Mouse (Mus musculus): ENCODE measurements around the gene Rap2a. TPM values are rescaled to one million over a fixed set of nuclear protein-coding genes. Genes with fewer than 3 reads are reported as not detected.

Gene Rap2a
- 17.6 and 18.0 TPM in 2 replicates for polyA plus RNA-seq (2015; fragmentation: Nextera tagmentation; extraction: Ambion mirVana)

DNA sequence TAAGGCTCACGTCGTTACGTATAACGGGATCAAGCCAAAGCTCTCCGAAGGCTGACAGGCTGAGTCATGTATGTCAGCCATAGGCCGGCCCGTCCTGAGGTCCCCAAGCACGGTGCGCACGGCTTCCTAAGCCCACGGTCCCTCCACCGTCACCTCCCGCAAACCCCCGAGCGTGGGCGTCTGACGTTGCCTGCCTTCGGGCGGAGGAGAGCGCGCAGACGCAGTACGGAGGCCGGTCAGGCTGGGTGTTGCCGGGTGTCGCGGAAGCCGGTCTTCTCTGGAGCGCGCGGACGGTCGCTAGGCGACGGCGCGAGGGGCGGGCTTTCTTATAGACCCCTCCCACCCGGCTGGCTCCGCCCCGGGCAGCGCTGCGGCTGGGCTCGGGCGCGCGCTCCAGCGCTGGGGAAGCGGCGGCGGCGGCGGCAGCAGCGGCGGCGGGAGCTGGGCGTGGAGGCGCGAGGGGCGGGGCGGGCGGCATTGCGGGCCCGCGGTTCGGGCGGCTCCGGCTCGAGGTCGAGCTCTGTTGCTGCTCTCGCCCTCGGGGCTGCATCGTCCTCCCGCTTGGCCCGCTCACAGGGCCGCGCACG lies at the start of gene Rap2a:
Gene Rap2a (plus strand): TSS at position 463 of the 587 bp plus-strand sequence.
- peak; percentile 92 for ATAC-seq (ENCODE audit: insufficient number of reproducible peaks, low FRiP score, low TSS enrichment, low read depth)
- WGBS: under 1% methylated on average over 50 of the region's 78 CpGs
- no peaks in the 10 kb centered on the region for H3K27me3 ChIP-seq
- H3K4me1 ChIP-seq: peaks cover 13% of the 10 kb centered on the region
- peaks cover 5% of the 10 kb centered on the region; the same call in 1 of the 2 replicates for H3K36me3 ChIP-seq
- no peaks in the 10 kb centered on the region; the same call in 1 of the 2 replicates for H3K9me3 ChIP-seq (replicated peaks)
- H3K4me3 ChIP-seq (replicated peaks): peak within 1 kb of the TSS; percentile 88
- peak within 1 kb of the TSS; percentile 76 for H3K4me2 ChIP-seq (replicated peaks)
- H3K27ac ChIP-seq (replicated peaks): peak within 1 kb of the TSS; percentile 98
- peak within 1 kb of the TSS; percentile 81 for H3K9ac ChIP-seq

DNA sequence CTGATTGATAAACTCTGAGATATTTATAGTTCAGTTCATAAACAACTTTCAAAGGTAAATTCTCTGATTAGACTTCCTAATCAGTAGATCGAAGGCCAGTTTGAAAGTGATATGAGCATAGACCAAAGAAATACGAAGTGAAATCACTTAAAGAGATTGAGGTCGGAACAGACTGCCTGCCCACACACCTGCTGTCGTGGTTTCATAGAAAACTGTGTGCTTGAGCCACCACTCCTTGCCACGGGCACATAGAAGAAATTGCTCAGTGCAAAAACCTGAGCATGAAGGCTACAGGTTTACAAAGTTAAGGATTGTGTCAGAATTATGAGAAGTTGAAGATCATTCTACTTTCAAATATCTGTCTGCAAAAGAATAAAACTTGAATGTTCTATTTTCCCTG lies 49.7 kb upstream of the Rap2a start:
- no peaks in the 10 kb centered on the region for H3K27me3 ChIP-seq

DNA sequence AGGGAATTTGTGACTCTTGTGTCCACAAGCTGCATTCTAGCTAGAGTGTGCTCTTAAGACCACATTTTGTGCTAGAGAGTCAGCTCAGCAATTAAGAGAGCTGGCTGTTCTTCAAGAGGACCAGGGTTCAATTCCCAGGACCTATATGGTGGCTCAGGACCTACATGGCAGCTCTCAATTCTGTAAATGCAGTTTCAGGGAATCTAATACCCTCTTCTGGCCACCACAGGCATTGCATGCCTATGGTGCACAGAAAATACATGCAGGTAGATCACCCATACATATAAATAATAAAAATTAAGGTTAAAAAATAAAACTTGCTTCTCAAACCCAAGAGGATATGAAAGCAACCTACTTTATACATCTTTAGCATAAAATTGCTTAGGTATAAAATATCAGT lies 45.5 kb upstream of the Rap2a start:
- Histone ChIP-seq H3K4me1 (peaks cover 5% of the 10 kb centered on the region; the same call in 1 of the 2 replicates), H3K36me3 (peaks cover 29% of the 10 kb centered on the region), H3K4me2 (replicated peaks) (no peak overlapping the region), H3K27me3 (no peaks in the 10 kb centered on the region), H3K9ac (no peak overlapping the region), H3K9me3 (replicated peaks) (no peaks in the 10 kb centered on the region), H3K4me3 (replicated peaks) (no peak overlapping the region), H3K27ac (replicated peaks) (no peak overlapping the region)
- ATAC-seq (ENCODE audit: insufficient number of reproducible peaks, low FRiP score, low TSS enrichment, low read depth): no peak

More for the DNA sequence above, 49.7 kb upstream of the Rap2a start:
- no peak overlapping the region for H3K27ac ChIP-seq (replicated peaks)
- no peak overlapping the region for H3K4me3 ChIP-seq (replicated peaks)
- WGBS: 87% methylated on average over 5 of the region's 5 CpGs
- no peak for ATAC-seq (ENCODE audit: insufficient number of reproducible peaks, low FRiP score, low TSS enrichment, low read depth)
- no peaks in the 10 kb centered on the region for H3K4me1 ChIP-seq
- peaks cover 54% of the 10 kb centered on the region for H3K36me3 ChIP-seq
- H3K9ac ChIP-seq: no peak overlapping the region
- H3K9me3 ChIP-seq (replicated peaks): 0 out of 2 replicates have a peak, but pooled peaks cover 9% of the 10 kb centered on the region
- H3K4me2 ChIP-seq (replicated peaks): no peak overlapping the region

DNA sequence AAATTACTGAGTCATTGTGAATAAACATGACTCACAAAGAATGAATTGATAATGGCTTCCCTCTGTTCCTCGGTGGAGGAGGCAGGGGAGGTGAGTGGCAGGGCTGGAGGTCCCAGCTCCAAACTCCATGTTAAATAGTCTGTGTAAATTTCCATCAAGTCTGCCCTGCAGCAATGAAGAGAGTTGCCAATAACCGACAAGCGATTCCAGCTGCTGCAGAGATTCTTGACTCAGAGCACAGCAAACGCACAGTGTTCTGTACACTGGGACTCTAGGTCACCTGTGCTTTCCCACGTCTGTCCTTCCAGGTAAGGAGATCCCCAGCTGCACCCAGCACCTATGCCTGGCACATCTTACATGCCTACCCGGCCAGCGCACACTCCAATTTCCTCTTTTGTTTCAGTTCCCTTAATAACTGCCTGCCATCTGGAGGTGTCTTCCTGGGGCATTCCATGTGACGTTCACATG lies 44.3 kb upstream of the Rap2a start:
- H3K9ac ChIP-seq: no peak overlapping the region
- no peaks in the 10 kb centered on the region for H3K9me3 ChIP-seq (replicated peaks)
- H3K4me3 ChIP-seq (replicated peaks): no peak overlapping the region
- WGBS: 31% methylated on average over 8 of the region's 8 CpGs
- no peak overlapping the region for H3K4me2 ChIP-seq (replicated peaks)
- H3K36me3 ChIP-seq: peaks cover 25% of the 10 kb centered on the region
- H3K27me3 ChIP-seq: no peaks in the 10 kb centered on the region
- peaks cover 5% of the 10 kb centered on the region; the same call in 1 of the 2 replicates for H3K4me1 ChIP-seq
- peak; percentile 40; the same call in 1 of the 2 replicates for ATAC-seq (ENCODE audit: insufficient number of reproducible peaks, low FRiP score, low TSS enrichment, low read depth)
- peak overlapping the region; percentile 76 for H3K27ac ChIP-seq (replicated peaks)

DNA sequence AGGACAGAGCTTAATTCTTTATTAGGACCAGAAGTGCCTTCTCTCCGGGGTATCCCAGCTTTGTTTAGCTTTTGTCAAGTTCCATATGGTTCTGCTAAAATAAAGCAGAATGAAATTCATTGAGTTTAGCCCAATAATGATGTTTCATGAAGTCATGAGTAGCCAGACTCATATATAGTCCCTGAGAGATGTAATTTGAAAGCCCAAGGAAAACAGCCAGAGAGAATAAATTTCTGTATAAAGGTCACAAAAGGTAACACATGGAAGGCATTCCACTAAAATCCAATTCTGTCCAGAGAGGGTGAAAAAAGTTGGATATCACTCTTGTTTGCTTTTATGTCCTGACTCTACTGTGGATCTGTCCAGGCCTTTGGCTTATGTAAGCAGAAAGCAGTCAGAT lies 43.4 kb upstream of the Rap2a start:
- Histone ChIP-seq H3K9me3 (replicated peaks) (no peaks in the 10 kb centered on the region), H3K36me3 (peaks cover 17% of the 10 kb centered on the region), H3K27ac (replicated peaks) (peak overlapping the region; percentile 48), H3K4me2 (replicated peaks) (no peak overlapping the region), H3K9ac (no peak overlapping the region), H3K4me3 (replicated peaks) (no peak overlapping the region), H3K4me1 (peaks cover 5% of the 10 kb centered on the region; the same call in 1 of the 2 replicates), H3K27me3 (no peaks in the 10 kb centered on the region)
- WGBS: 43% methylated on average over 1 of the region's 1 CpGs
- no peak for ATAC-seq (ENCODE audit: insufficient number of reproducible peaks, low FRiP score, low TSS enrichment, low read depth)

DNA sequence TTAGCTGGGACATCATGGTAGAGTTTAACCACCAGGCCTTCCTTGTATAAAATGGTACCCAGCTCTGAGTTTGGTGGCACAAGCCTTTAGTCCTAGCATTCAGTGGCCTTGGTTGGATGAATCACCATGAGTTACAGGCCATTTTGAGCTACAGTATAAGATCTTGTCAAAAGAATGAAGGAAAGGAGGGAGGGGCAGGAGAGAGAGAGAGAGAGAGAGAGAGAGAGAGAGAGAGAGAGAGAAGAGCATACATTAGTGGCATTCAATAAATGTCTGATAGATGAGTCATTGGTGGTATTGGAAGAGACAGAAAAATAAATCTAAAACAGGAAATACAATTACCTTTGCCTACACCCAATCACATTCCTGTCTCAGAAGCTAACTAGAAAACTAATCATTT lies 37.5 kb upstream of the Rap2a start:
- no peaks in the 10 kb centered on the region for H3K4me1 ChIP-seq
- no peak for ATAC-seq (ENCODE audit: insufficient number of reproducible peaks, low FRiP score, low TSS enrichment, low read depth)
- H3K4me3 ChIP-seq (replicated peaks): no peak overlapping the region
- H3K9ac ChIP-seq: no peak overlapping the region
- no peak overlapping the region for H3K27ac ChIP-seq (replicated peaks)
- H3K4me2 ChIP-seq (replicated peaks): no peak overlapping the region
- H3K36me3 ChIP-seq: peaks cover 5% of the 10 kb centered on the region
- no peaks in the 10 kb centered on the region for H3K27me3 ChIP-seq
- no peaks in the 10 kb centered on the region for H3K9me3 ChIP-seq (replicated peaks)

DNA sequence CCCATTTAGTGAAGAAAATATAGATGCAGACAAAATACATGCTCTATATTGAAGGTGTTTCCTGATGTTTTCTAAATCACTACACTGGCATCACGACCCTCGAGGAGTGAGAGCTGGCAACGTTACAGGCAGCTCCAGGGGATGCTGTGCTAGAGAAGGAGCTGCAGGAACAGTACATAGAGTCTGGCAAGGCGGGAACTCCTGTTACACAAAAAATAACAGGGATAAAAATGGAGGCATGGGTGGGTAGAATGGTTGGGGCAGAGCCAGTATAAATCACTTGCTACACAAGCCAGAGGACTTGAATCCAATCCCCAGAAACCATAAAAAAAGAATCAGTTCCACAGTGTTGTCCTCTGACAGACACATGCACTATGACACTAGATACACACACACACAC lies 37.0 kb upstream of the Rap2a start:
- no peaks in the 10 kb centered on the region for H3K27me3 ChIP-seq
- H3K4me3 ChIP-seq (replicated peaks): no peak overlapping the region
- no peak overlapping the region for H3K9ac ChIP-seq
- no peaks in the 10 kb centered on the region for H3K4me1 ChIP-seq
- no peaks in the 10 kb centered on the region for H3K9me3 ChIP-seq (replicated peaks)
- peaks cover 4% of the 10 kb centered on the region; the same call in 1 of the 2 replicates for H3K36me3 ChIP-seq
- no peak overlapping the region for H3K4me2 ChIP-seq (replicated peaks)
- 70% methylated on average over 4 of the region's 4 CpGs for WGBS
- ATAC-seq (ENCODE audit: insufficient number of reproducible peaks, low FRiP score, low TSS enrichment, low read depth): no peak
- H3K27ac ChIP-seq (replicated peaks): no peak overlapping the region

DNA sequence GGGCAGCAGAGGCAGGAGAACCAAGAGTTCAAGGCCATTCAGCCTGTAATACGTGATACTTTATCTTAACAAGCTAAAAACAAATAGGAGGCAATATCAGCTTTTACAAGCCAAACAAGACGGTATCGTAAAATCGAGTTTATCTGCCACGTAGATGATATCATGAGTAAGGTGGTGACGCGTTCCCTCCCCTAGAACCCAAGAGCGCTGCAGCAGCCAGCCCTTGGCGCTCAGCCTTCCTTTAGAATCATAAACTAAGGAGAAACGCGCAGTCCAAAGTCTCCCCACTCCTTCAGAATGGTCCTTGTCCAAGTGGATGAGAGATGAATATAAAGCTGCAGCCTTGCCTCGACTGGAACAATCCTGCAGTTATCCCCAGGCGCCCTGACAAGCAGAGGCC lies 36.4 kb upstream of the Rap2a start:
- no peak for ATAC-seq (ENCODE audit: insufficient number of reproducible peaks, low FRiP score, low TSS enrichment, low read depth)
- H3K9me3 ChIP-seq (replicated peaks): no peaks in the 10 kb centered on the region
- H3K36me3 ChIP-seq: peaks cover 3% of the 10 kb centered on the region; the same call in 1 of the 2 replicates
- no peaks in the 10 kb centered on the region for H3K27me3 ChIP-seq
- 80% methylated on average over 13 of the region's 13 CpGs for WGBS
- H3K9ac ChIP-seq: no peak overlapping the region
- H3K4me2 ChIP-seq (replicated peaks): no peak overlapping the region
- no peak overlapping the region for H3K4me3 ChIP-seq (replicated peaks)
- 0 out of 2 replicates have a peak overlapping the region, but pooled peaks have one; percentile 29 for H3K27ac ChIP-seq (replicated peaks)
- no peaks in the 10 kb centered on the region for H3K4me1 ChIP-seq

DNA sequence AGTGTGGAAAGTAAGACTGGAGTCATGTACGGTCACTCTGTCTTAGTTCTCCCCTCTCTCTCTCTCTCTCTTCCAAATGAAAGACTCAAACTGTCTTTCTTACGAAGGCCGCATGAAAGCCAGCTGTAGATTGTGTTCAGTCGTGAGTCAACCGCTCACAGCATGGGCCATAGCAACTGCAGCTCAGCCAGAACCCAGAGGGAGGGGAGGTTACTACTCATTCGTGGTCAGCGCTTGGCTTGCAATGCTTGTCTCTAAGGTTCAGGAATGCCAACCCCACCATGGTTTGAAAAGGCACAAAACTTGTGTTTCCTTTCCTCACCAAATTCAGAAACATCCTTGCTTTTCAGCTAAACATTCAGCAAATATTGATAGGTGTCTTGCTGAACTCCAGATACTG lies 24.0 kb upstream of the Rap2a start:
- no peaks in the 10 kb centered on the region for H3K36me3 ChIP-seq
- H3K27ac ChIP-seq (replicated peaks): no peak overlapping the region
- no peaks in the 10 kb centered on the region for H3K27me3 ChIP-seq
- ATAC-seq (ENCODE audit: insufficient number of reproducible peaks, low FRiP score, low TSS enrichment, low read depth): no peak
- 78% methylated on average over 7 of the region's 7 CpGs for WGBS
- no peak overlapping the region for H3K9ac ChIP-seq
- H3K4me1 ChIP-seq: no peaks in the 10 kb centered on the region
- H3K4me2 ChIP-seq (replicated peaks): no peak overlapping the region
- no peaks in the 10 kb centered on the region for H3K9me3 ChIP-seq (replicated peaks)
- H3K4me3 ChIP-seq (replicated peaks): no peak overlapping the region

DNA sequence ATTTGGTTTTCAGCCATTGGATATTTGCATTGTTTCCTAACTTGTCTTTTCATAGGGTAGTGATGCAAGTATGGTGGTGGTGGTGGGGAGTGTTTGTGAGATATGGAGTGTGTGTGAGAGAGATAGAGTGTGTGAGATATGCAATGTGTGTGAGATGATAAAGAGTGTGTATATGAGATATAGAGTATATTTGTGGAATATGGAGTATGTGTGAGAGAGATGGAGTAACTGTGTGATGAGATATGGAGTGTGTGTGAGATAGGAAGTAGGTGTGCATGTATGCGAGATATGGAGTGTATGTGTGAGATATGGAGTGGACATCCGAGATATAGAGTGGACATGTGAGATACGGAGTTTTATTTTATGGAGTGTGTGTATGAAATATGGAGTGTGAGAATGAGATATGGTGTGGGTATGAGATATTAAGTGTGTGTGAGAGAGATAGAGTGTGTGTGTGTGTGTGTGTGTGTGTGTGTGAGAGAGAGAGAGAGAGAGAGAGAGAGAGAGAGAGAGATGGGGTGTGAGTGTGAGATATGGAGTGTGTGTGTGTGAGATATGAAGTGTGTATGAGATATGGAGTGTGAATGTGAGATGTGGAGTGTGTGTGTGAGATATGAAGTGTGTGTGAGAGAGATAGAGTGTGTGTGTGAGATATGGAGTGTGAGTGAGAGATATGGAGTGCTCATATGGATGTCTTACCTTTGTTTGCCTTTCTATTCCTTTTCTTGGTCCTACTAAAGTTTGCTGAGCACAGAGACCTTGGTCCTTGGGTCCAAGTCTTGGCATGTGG lies 14.1 kb upstream of the Rap2a start:
- Histone ChIP-seq H3K9ac (no peak overlapping the region), H3K9me3 (replicated peaks) (no peaks in the 10 kb centered on the region), H3K4me2 (replicated peaks) (no peak overlapping the region), H3K4me3 (replicated peaks) (no peak overlapping the region), H3K27me3 (no peaks in the 10 kb centered on the region), H3K27ac (replicated peaks) (no peak overlapping the region), H3K4me1 (no peaks in the 10 kb centered on the region), H3K36me3 (no peaks in the 10 kb centered on the region)
- ATAC-seq (ENCODE audit: insufficient number of reproducible peaks, low FRiP score, low TSS enrichment, low read depth): no peak
- 96% methylated on average over 3 of the region's 3 CpGs for WGBS

DNA sequence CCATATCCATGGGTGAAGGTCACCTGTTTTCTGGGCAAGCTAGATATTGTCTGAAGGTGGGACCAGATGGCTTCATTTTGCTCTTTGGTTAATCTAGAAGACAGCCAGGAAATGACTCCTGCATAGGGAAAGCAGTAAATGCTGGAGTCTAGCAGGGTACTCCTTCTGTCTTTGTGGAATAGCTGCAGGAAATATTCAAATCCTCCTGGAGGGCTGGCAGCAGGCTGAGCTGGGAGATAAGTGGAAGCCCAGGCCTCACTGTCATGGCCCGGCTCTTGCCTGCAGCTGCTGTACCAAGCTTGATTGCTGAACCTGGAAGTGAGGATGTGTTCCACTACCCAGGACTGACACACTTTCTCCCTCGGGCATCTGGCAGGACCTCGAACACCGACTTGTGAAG lies 11.4 kb upstream of the Rap2a start:
- H3K9me3 ChIP-seq (replicated peaks): no peaks in the 10 kb centered on the region
- H3K27ac ChIP-seq (replicated peaks): no peak overlapping the region
- H3K27me3 ChIP-seq: no peaks in the 10 kb centered on the region
- no peak overlapping the region for H3K9ac ChIP-seq
- no peak overlapping the region for H3K4me2 ChIP-seq (replicated peaks)
- no peaks in the 10 kb centered on the region for H3K4me1 ChIP-seq
- 72% methylated on average over 4 of the region's 4 CpGs for WGBS
- no peaks in the 10 kb centered on the region for H3K36me3 ChIP-seq
- no peak for ATAC-seq (ENCODE audit: insufficient number of reproducible peaks, low FRiP score, low TSS enrichment, low read depth)
- no peak overlapping the region for H3K4me3 ChIP-seq (replicated peaks)

Measured in embryonic facial prominence, embryonic 15.5 days (tissue).